Mouse (Mus musculus) midbrain, embryonic 14.5 days (tissue): ENCODE data around the gene Slc31a2. TPM values are rescaled to one million over a fixed set of nuclear protein-coding genes. Genes with fewer than 3 reads are reported as not detected.
A peak's percentile ranks its signal among the peaks of the same experiment; 100 is the strongest.

ENCODE experiments used
- ATAC-seq: fragments of 200-750 bp; cut with Nextera tagmentation; 2 replicates; pipeline ENCODE4 v1.8.0; 2017; ENCODE audit warnings: moderate number of reproducible peaks, moderate library complexity; ENCODE audit not compliant: low FRiP score, low TSS enrichment
- DNase-seq: peaks from one replicate; pipeline ENCODE4 v3.0.0-alpha.2; 2015
- H3K27ac ChIP-seq: fragments of 300-500 bp; sonication (generic); replicated peaks from 2 replicates; pipeline ENCODE4 v1.5.1; 2014; ENCODE audit warnings: mild to moderate bottlenecking, low read depth, low read length, moderate library complexity
- H3K27me3 ChIP-seq: fragments of 300-500 bp; sonication (generic); 2 replicates; pipeline ENCODE4 v1.6.1; 2014; ENCODE audit warnings: low read length, control low read depth, mixed read lengths; ENCODE audit not compliant: control insufficient read depth, insufficient read depth
- H3K36me3 ChIP-seq: fragments of 300-500 bp; sonication (generic); 2 replicates; pipeline ENCODE4 v1.6.1; 2014; ENCODE audit warnings: low read length, control low read depth; ENCODE audit not compliant: control insufficient read depth, insufficient read depth
- H3K4me1 ChIP-seq: fragments of 300-500 bp; sonication (generic); 2 replicates; pipeline ENCODE4 v1.6.1; 2014; ENCODE audit warnings: mild to moderate bottlenecking, antibody characterized with exemption, low read length, control low read depth; ENCODE audit not compliant: control insufficient read depth, insufficient read depth
- H3K4me2 ChIP-seq: fragments of 300-500 bp; sonication (generic); 2 replicates; pipeline ENCODE4 v1.6.1; 2014; ENCODE audit warnings: mild to moderate bottlenecking, low read length, moderate library complexity
- H3K4me3 ChIP-seq: fragments of 300-500 bp; sonication (generic); replicated peaks from 2 replicates; pipeline ENCODE4 v1.5.1; 2014; ENCODE audit warnings: low read depth, low read length
- H3K9ac ChIP-seq: fragments of 300-500 bp; sonication (generic); replicated peaks from 2 replicates; pipeline ENCODE4 v1.6.1; 2014; ENCODE audit warnings: mild to moderate bottlenecking, low read length, moderate library complexity
- H3K9me3 ChIP-seq: fragments of 300-500 bp; sonication (generic); 2 replicates; pipeline ENCODE4 v1.6.1; 2016; ENCODE audit warnings: low read length, control low read depth, mixed read lengths; ENCODE audit not compliant: control insufficient read depth
- WGBS: fragments of 180-500 bp; shearing (Covaris S2); extraction: QIAGEN DNeasy Blood & Tissue Kit; methylation state at CpG from one replicate; pipeline ENCODE4 v1.1.7; 2014; 5-methylcytosine and 5-hydroxymethylcytosine counted together
- polyA plus RNA-seq: library from polyadenylated mRNA; unstranded; fragments of >200 nt; fragmentation: Nextera tagmentation; extraction: Ambion mirVana; gene quantifications from 2 replicates; pipeline ENCODE4 v1.2.1, GENCODE M21; 2014

The Slc31a2 gene
- 9.2 and 10.2 TPM in 2 replicates for polyA plus RNA-seq

- no peaks in the 10 kb centered on the region for H3K4me1 ChIP-seq
- H3K4me3 ChIP-seq = no peak within 1 kb of the TSS
- no peaks in the 10 kb centered on the region for H3K27me3 ChIP-seq
- no peak for ATAC-seq
- no peaks in the 10 kb centered on the region for H3K36me3 ChIP-seq
- H3K9ac ChIP-seq = no peak within 1 kb of the TSS
- no peaks in the 10 kb centered on the region for H3K9me3 ChIP-seq
- DNase-seq = no peak
- H3K4me2 ChIP-seq = no peak within 1 kb of the TSS
- 58% methylated on average over 2 of the region's 2 CpGs for WGBS
- no peak within 1 kb of the TSS for H3K27ac ChIP-seq
These were observed at the start of gene Slc31a2 for GRCm38 (mm10) chr4:62262276-62262675. TSS of gene Slc31a2 (plus strand) at chr4:62262562.

GRCm38 (mm10) chr4:62213490-62213889, 48.9 kb upstream of the Slc31a2 start:
- no peak overlapping the region for H3K9ac ChIP-seq
- no peak overlapping the region for H3K4me3 ChIP-seq
- H3K9me3 ChIP-seq = no peaks in the 10 kb centered on the region
- DNase-seq (no peak), ATAC-seq (no peak)
- no peak overlapping the region for H3K4me2 ChIP-seq
- no peak overlapping the region for H3K27ac ChIP-seq
- 83% methylated on average over 2 of the region's 2 CpGs for WGBS
- no peaks in the 10 kb centered on the region for H3K27me3 ChIP-seq
- no peaks in the 10 kb centered on the region for H3K36me3 ChIP-seq
- H3K4me1 ChIP-seq = no peaks in the 10 kb centered on the region

GRCm38 (mm10) chr4:62228391-62228790, 34.0 kb upstream of the Slc31a2 start:
- Histone ChIP-seq H3K27me3 (no peaks in the 10 kb centered on the region), H3K4me3 (no peak overlapping the region), H3K4me2 (no peak overlapping the region), H3K36me3 (no peaks in the 10 kb centered on the region), H3K4me1 (no peaks in the 10 kb centered on the region), H3K9ac (no peak overlapping the region), H3K9me3 (no peaks in the 10 kb centered on the region), H3K27ac (no peak overlapping the region)
- DNase-seq (peak; percentile 75), ATAC-seq (no peak; the same call in 1 of the 2 replicates)
- 43% methylated on average over 10 of the region's 10 CpGs for WGBS

GRCm38 (mm10) chr4:62229448-62229847, 32.9 kb upstream of the Slc31a2 start:
- Histone ChIP-seq H3K27me3 (no peaks in the 10 kb centered on the region), H3K4me2 (no peak overlapping the region), H3K4me3 (no peak overlapping the region), H3K9ac (no peak overlapping the region), H3K4me1 (no peaks in the 10 kb centered on the region), H3K27ac (no peak overlapping the region), H3K36me3 (no peaks in the 10 kb centered on the region), H3K9me3 (no peaks in the 10 kb centered on the region)
- DNase-seq = no peak
- 93% methylated on average over 7 of the region's 7 CpGs for WGBS
- ATAC-seq = no peak

GRCm38 (mm10) chr4:62230153-62230552, 32.2 kb upstream of the Slc31a2 start:
- H3K4me2 ChIP-seq = no peak overlapping the region
- H3K36me3 ChIP-seq = no peaks in the 10 kb centered on the region

GRCm38 (mm10) chr4:62230769-62231168, 31.6 kb upstream of the Slc31a2 start, which contains the start of gene Zfp37:
TSS of gene Zfp37 (minus strand) at chr4:62231047.
- DNase-seq = no peak
- H3K4me2 ChIP-seq = no peak within 1 kb of the TSS
- no peak for ATAC-seq

More at GRCm38 (mm10) chr4:62230153-62230552, 32.2 kb upstream of the Slc31a2 start:
- Histone ChIP-seq H3K4me3 (no peak overlapping the region), H3K27me3 (no peaks in the 10 kb centered on the region), H3K27ac (no peak overlapping the region), H3K9me3 (no peaks in the 10 kb centered on the region), H3K9ac (no peak overlapping the region), H3K4me1 (no peaks in the 10 kb centered on the region)
- DNase-seq (no peak), ATAC-seq (no peak)
- 71% methylated on average over 1 of the region's 1 CpGs for WGBS

GRCm38 (mm10) chr4:62240586-62240985, 21.8 kb upstream of the Slc31a2 start:
- no peak overlapping the region for H3K4me2 ChIP-seq
- 58% methylated on average over 6 of the region's 6 CpGs for WGBS
- H3K9ac ChIP-seq = no peak overlapping the region
- H3K36me3 ChIP-seq = no peaks in the 10 kb centered on the region
- no peak overlapping the region for H3K4me3 ChIP-seq
- no peak for DNase-seq
- H3K9me3 ChIP-seq = no peaks in the 10 kb centered on the region
- no peak for ATAC-seq
- H3K4me1 ChIP-seq = no peaks in the 10 kb centered on the region
- no peaks in the 10 kb centered on the region for H3K27me3 ChIP-seq
- H3K27ac ChIP-seq = no peak overlapping the region

More at GRCm38 (mm10) chr4:62230769-62231168, 31.6 kb upstream of the Slc31a2 start, which contains the start of gene Zfp37:
- Histone ChIP-seq H3K4me1 (no peaks in the 10 kb centered on the region), H3K27me3 (no peaks in the 10 kb centered on the region), H3K4me3 (no peak within 1 kb of the TSS), H3K27ac (no peak within 1 kb of the TSS), H3K9me3 (no peaks in the 10 kb centered on the region), H3K9ac (no peak within 1 kb of the TSS), H3K36me3 (no peaks in the 10 kb centered on the region)
- WGBS = 80% methylated on average over 13 of the region's 13 CpGs

- WGBS = 46% methylated on average over 4 of the region's 4 CpGs
- no peak overlapping the region for H3K27ac ChIP-seq
- H3K36me3 ChIP-seq = no peaks in the 10 kb centered on the region
- H3K9me3 ChIP-seq = no peaks in the 10 kb centered on the region
- ATAC-seq (no peak), DNase-seq (no peak)
- no peak overlapping the region for H3K4me3 ChIP-seq
- H3K4me2 ChIP-seq = no peak overlapping the region
- H3K4me1 ChIP-seq = no peaks in the 10 kb centered on the region
- H3K27me3 ChIP-seq = no peaks in the 10 kb centered on the region
- no peak overlapping the region for H3K9ac ChIP-seq
These were observed 14.0 kb upstream of the Slc31a2 start for GRCm38 (mm10) chr4:62248328-62248727.

- Histone ChIP-seq H3K27ac (no peak overlapping the region), H3K4me2 (no peak overlapping the region), H3K9ac (no peak overlapping the region), H3K27me3 (no peaks in the 10 kb centered on the region), H3K36me3 (no peaks in the 10 kb centered on the region), H3K9me3 (no peaks in the 10 kb centered on the region), H3K4me3 (no peak overlapping the region), H3K4me1 (no peaks in the 10 kb centered on the region)
- ATAC-seq (0 out of 2 replicates have a peak, but pooled peaks have one; percentile 31), DNase-seq (peak; percentile 38)
- WGBS = 37% methylated on average over 3 of the region's 3 CpGs
These were observed 11.3 kb upstream of the Slc31a2 start for GRCm38 (mm10) chr4:62250896-62251544.
